Mouse (Mus musculus): Measurements from ENCODE around the gene Cd151. TPM values are rescaled to one million over a fixed set of nuclear protein-coding genes. Genes with fewer than 3 reads are reported as not detected.
A peak's percentile ranks its signal among the peaks of the same experiment; 100 is the strongest.

Gene Cd151
- total and polyA plus RNA-seq, 2 experiments from 2014 or later: 16.1 to 79.4 TPM

DNA sequence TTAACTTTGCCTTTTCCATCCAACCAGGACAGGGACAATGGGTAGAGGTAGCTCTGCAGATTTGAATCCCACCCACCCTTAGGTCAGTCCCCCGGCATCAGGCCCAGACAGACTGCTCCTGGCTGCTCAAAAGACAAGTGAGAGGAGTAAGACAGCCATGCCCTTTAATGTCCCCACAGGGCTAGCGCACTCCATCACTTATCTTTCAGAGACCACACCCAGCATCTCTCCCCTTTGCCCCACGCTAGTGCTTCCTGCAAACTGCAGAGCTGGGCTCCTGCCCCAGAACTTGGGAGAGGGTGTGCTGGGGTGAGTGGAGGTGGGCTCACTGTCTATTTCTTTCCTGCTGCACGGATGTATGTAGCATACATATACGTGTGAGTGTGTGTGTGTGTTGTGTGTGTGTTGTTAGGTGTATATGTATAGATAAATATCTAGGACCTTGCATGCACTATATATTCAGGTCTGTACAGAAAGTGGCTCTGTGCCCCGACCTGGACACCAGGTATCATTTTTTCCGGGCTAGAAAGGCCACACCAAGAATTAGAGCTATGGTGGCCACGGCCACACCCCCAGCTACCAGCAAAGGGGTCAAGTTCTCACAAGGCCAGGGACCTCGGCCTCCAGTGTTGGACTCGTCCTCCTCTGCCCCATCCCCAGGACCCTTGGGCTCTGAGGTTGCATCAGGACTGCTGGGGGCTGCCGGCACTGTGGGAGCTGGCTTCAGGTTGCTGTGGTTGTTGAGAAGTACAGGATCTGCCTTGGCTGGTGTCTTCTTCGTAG lies 40.1 kb upstream of the Cd151 start:
- H3K4me1 ChIP-seq (ENCODE audit: insufficient read depth, low read length): no peaks in the 10 kb centered on the region
- H3K27me3 ChIP-seq (ENCODE audit: insufficient read depth, low read length): no peaks in the 10 kb centered on the region
- H3K9me3 ChIP-seq (ENCODE audit: low read length): no peaks in the 10 kb centered on the region
- no peak overlapping the region for H3K27ac ChIP-seq
- no peak overlapping the region for H3K9ac ChIP-seq (replicated peaks; ENCODE audit: low read length)
- DNase-seq (ENCODE audit: low spot score) (no peak), ATAC-seq (no peak)
- H3K4me3 ChIP-seq (ENCODE audit: low read length): no peak overlapping the region
- 87% methylated on average over 12 of the region's 12 CpGs for WGBS
- TF ChIP-seq CTCF (IDR thresholded peaks at IDR 0.05; ENCODE audit: low read depth): no peak
- H3K36me3 ChIP-seq (ENCODE audit: insufficient read depth, low read length): peaks cover 14% of the 10 kb centered on the region; the same call in 1 of the 2 replicates
- no peak overlapping the region for H3K4me2 ChIP-seq (ENCODE audit: low read depth, low read length)

- ATAC-seq: no peak; the same call in 1 of the 2 replicates
- H3K27me3 ChIP-seq (ENCODE audit: insufficient read depth, low read length): no peaks in the 10 kb centered on the region
- H3K9ac ChIP-seq (replicated peaks; ENCODE audit: low read length): peak overlapping the region; percentile 72
- TF ChIP-seq CTCF (IDR thresholded peaks at IDR 0.05; ENCODE audit: low read depth): no peak
- DNase-seq (ENCODE audit: low spot score): peak; percentile 28
- H3K4me3 ChIP-seq (ENCODE audit: low read length): peak overlapping the region; percentile 46
- H3K4me2 ChIP-seq (ENCODE audit: low read depth, low read length): peak overlapping the region; percentile 66
- peak overlapping the region; percentile 88 for H3K27ac ChIP-seq
- peaks cover 16% of the 10 kb centered on the region; the same call in 1 of the 2 replicates for H3K36me3 ChIP-seq (ENCODE audit: insufficient read depth, low read length)
- WGBS: 53% methylated on average over 5 of the region's 5 CpGs
- peaks cover 8% of the 10 kb centered on the region; the same call in 1 of the 2 replicates for H3K4me1 ChIP-seq (ENCODE audit: insufficient read depth, low read length)
- no peaks in the 10 kb centered on the region for H3K9me3 ChIP-seq (ENCODE audit: low read length)
These were observed 38.5 kb upstream of the Cd151 start for GRCm38 (mm10) chr7:141428701-141429100.

GRCm38 (mm10) chr7:141429310-141429709 lies 37.9 kb upstream of the Cd151 start, which contains the start of gene Cend1:
TSS of gene Cend1 (minus strand) at chr7:141429491.
- H3K27ac ChIP-seq: peak within 1 kb of the TSS; percentile 88

GRCm38 (mm10) chr7:141429840-141430584 lies 37.2 kb upstream of the Cd151 start:
- ATAC-seq: no peak
- H3K4me1 ChIP-seq (ENCODE audit: insufficient read depth, low read length): peaks cover 15% of the 10 kb centered on the region; the same call in 1 of the 2 replicates
- no peaks in the 10 kb centered on the region for H3K9me3 ChIP-seq (ENCODE audit: low read length)
- H3K27ac ChIP-seq: peak overlapping the region; percentile 88
- H3K4me2 ChIP-seq (ENCODE audit: low read depth, low read length): peak overlapping the region; percentile 66
- no peak for TF ChIP-seq CTCF (IDR thresholded peaks at IDR 0.05; ENCODE audit: low read depth)
- H3K9ac ChIP-seq (replicated peaks; ENCODE audit: low read length): no peak overlapping the region
- no peaks in the 10 kb centered on the region for H3K27me3 ChIP-seq (ENCODE audit: insufficient read depth, low read length)
- WGBS: 57% methylated on average over 9 of the region's 9 CpGs
- no peak for DNase-seq (ENCODE audit: low spot score)
- H3K4me3 ChIP-seq (ENCODE audit: low read length): no peak overlapping the region; the same call in 1 of the 2 replicates
- peaks cover 16% of the 10 kb centered on the region; the same call in 1 of the 2 replicates for H3K36me3 ChIP-seq (ENCODE audit: insufficient read depth, low read length)

More at GRCm38 (mm10) chr7:141429310-141429709, 37.9 kb upstream of the Cd151 start, which contains the start of gene Cend1:
- peak within 1 kb of the TSS; percentile 46 for H3K4me3 ChIP-seq (ENCODE audit: low read length)
- peak within 1 kb of the TSS; percentile 72 for H3K9ac ChIP-seq (replicated peaks; ENCODE audit: low read length)
- 2% methylated on average over 19 of the region's 19 CpGs for WGBS
- peak; percentile 90 for DNase-seq (ENCODE audit: low spot score)
- H3K36me3 ChIP-seq (ENCODE audit: insufficient read depth, low read length): peaks cover 16% of the 10 kb centered on the region; the same call in 1 of the 2 replicates
- no peaks in the 10 kb centered on the region for H3K9me3 ChIP-seq (ENCODE audit: low read length)
- peaks cover 11% of the 10 kb centered on the region; the same call in 1 of the 2 replicates for H3K4me1 ChIP-seq (ENCODE audit: insufficient read depth, low read length)
- peak; percentile 16; the same call in 1 of the 2 replicates for TF ChIP-seq CTCF (IDR thresholded peaks at IDR 0.05; ENCODE audit: low read depth)
- no peaks in the 10 kb centered on the region for H3K27me3 ChIP-seq (ENCODE audit: insufficient read depth, low read length)
- peak within 1 kb of the TSS; percentile 66 for H3K4me2 ChIP-seq (ENCODE audit: low read depth, low read length)
- peak; percentile 80 for ATAC-seq

DNA sequence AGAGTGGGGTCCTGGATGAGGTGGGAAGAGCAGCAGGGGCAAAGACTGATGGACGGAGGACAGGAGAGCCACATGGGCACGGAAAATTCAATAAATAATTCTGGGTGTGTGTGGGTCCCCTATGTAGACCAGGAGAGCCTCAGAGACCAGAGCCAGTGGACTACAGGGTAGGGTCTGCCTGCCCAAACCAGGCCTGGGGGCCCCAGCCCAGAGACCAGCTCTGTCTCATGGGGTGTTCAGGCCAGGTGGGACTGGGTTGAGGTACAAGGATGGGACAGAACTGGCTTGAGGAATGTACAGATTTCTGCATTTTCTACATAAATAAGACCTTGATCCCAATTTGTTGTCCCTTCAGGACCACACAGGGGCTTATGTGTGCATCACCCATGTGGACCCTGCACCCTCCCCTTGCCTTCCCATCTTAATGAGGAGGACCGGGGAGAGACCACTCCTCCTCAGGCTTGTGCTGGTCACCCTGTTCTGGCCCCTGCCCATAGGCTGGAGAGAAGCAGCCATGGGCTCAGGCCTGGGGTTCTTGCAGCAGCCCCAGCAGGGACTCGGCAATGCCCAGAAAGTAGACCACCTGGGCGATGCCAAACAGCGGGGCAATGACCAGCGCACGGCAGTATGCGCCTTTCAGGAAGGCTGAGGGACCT lies 36.5 kb upstream of the Cd151 start:
- H3K4me2 ChIP-seq (ENCODE audit: low read depth, low read length): no peak overlapping the region
- peaks cover 16% of the 10 kb centered on the region; the same call in 1 of the 2 replicates for H3K36me3 ChIP-seq (ENCODE audit: insufficient read depth, low read length)
- no peak for DNase-seq (ENCODE audit: low spot score)
- no peaks in the 10 kb centered on the region for H3K27me3 ChIP-seq (ENCODE audit: insufficient read depth, low read length)
- WGBS: 98% methylated on average over 9 of the region's 9 CpGs
- H3K4me3 ChIP-seq (ENCODE audit: low read length): no peak overlapping the region
- H3K27ac ChIP-seq: no peak overlapping the region
- H3K9me3 ChIP-seq (ENCODE audit: low read length): no peaks in the 10 kb centered on the region
- no peak for ATAC-seq
- no peak overlapping the region for H3K9ac ChIP-seq (replicated peaks; ENCODE audit: low read length)
- no peak for TF ChIP-seq CTCF (IDR thresholded peaks at IDR 0.05; ENCODE audit: low read depth)
- peaks cover 20% of the 10 kb centered on the region for H3K4me1 ChIP-seq (ENCODE audit: insufficient read depth, low read length)
